Comparison of ENCODE assay signal across 8 mouse cellular contexts in the genomic region with DNA sequence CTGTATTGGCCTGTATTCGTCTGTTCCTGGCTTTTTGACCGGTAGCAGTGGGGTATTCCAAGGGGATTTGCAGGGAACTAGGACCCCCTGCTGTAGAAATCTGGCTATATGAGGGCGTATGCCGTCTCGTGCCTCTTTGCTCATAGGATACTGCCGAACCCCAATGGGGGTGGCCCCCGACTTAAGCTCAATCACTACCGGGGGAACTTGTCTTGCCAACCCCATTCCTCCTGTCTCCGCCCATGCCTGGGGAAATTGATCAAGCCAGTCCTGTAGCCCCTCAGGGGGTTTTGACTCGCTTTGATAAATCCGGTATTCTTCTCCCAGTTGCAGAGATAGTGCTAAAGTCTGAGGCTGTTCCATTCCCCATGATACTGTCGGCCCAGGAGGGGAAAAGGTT.
DNase-seq lines count a peak whose midpoint lies in the region; ATAC-seq lines count a peak whose summit lies in the region.

No protein-coding gene starts in this region.

- 72% methylated on average over 12 of the region's 12 CpGs for WGBS in neural tube, embryonic 15.5 days
- WGBS in hindbrain, embryonic 10.5 days = 71% methylated on average over 12 of the region's 12 CpGs
- WGBS in midbrain, embryonic 13.5 days = 70% methylated on average over 12 of the region's 12 CpGs

- no peak overlapping the region for H3K9ac ChIP-seq in neural tube, embryonic 15.5 days (replicated peaks)
- H3K9ac ChIP-seq in midbrain, embryonic 13.5 days (replicated peaks) = no peak overlapping the region

- no peaks in the 10 kb centered on the region for H3K27me3 ChIP-seq in neural tube, embryonic 15.5 days (replicated peaks)
- H3K27me3 ChIP-seq in hindbrain, embryonic 10.5 days (ENCODE audit: insufficient read depth, poor library complexity, severe bottlenecking) = peaks cover 43% of the 10 kb centered on the region
- H3K27me3 ChIP-seq in midbrain, embryonic 13.5 days = peaks cover 2% of the 10 kb centered on the region; the same call in 1 of the 2 replicates

- peaks cover 33% of the 10 kb centered on the region for H3K36me3 ChIP-seq in neural tube, embryonic 15.5 days
- H3K36me3 ChIP-seq in hindbrain, embryonic 10.5 days = peaks cover 50% of the 10 kb centered on the region
- peaks cover 26% of the 10 kb centered on the region; the same call in 1 of the 2 replicates for H3K36me3 ChIP-seq in midbrain, embryonic 13.5 days

- H3K4me1 ChIP-seq in neural tube, embryonic 15.5 days = no peaks in the 10 kb centered on the region
- no peaks in the 10 kb centered on the region for H3K4me1 ChIP-seq in hindbrain, embryonic 10.5 days (replicated peaks)
- H3K4me1 ChIP-seq in midbrain, embryonic 13.5 days (replicated peaks) = no peaks in the 10 kb centered on the region

- H3K27ac ChIP-seq in neural tube, embryonic 15.5 days (replicated peaks) = no peak overlapping the region
- no peak overlapping the region for H3K27ac ChIP-seq in hindbrain, embryonic 10.5 days
- H3K27ac ChIP-seq in midbrain, embryonic 13.5 days = no peak overlapping the region

- DNase-seq in cerebellum, adult 9-11 months = peak; percentile 4
- DNase-seq in cerebellum, adult 9-10 months = no peak
- peak; percentile 31 for DNase-seq in neural tube, embryonic 10.5 days (ENCODE audit: extremely low spot score, low spot score)
- DNase-seq in hindbrain, embryonic 10.5 days (ENCODE audit: low spot score) = peak; percentile 24
- DNase-seq in retina, postnatal 1 day = no peak
- DNase-seq in adrenal gland, postnatal 14 days = no peak

- peaks cover 76% of the 10 kb centered on the region for H3K9me3 ChIP-seq in neural tube, embryonic 15.5 days (replicated peaks)
- peaks cover 87% of the 10 kb centered on the region for H3K9me3 ChIP-seq in hindbrain, embryonic 10.5 days
- peaks cover 77% of the 10 kb centered on the region for H3K9me3 ChIP-seq in midbrain, embryonic 13.5 days

- H3K4me3 ChIP-seq in neural tube, embryonic 15.5 days (replicated peaks) = no peak overlapping the region
- no peak overlapping the region for H3K4me3 ChIP-seq in hindbrain, embryonic 10.5 days
- H3K4me3 ChIP-seq in midbrain, embryonic 13.5 days (replicated peaks) = no peak overlapping the region

- H3K4me2 ChIP-seq in neural tube, embryonic 15.5 days = no peak overlapping the region
- H3K4me2 ChIP-seq in midbrain, embryonic 13.5 days (replicated peaks) = no peak overlapping the region

- no peak for ATAC-seq in neural tube, embryonic 15.5 days (ENCODE audit: low FRiP score)
- ATAC-seq in midbrain, embryonic 13.5 days = peak; percentile 32; the same call in 1 of the 2 replicates

Comparison
In these comparisons a context has a peak if more than half of its experiments do, and no peak if none do; other contexts are left out.
1. DNase-seq: peak in cerebellum, adult 9-11 months (single experiment), neural tube, embryonic 10.5 days (single experiment) and hindbrain, embryonic 10.5 days (single experiment); none in cerebellum, adult 9-10 months (single experiment), retina, postnatal 1 day (single experiment) and adrenal gland, postnatal 14 days (single experiment).